Mouse (Mus musculus): ENCODE data around the gene Vps26c. TPM values are rescaled to one million over a fixed set of nuclear protein-coding genes. Genes with fewer than 3 reads are reported as not detected.

The Vps26c gene
- 10 to 100 TPM; 41.7 to 54.3 TPM for total RNA-seq (2023)

DNA sequence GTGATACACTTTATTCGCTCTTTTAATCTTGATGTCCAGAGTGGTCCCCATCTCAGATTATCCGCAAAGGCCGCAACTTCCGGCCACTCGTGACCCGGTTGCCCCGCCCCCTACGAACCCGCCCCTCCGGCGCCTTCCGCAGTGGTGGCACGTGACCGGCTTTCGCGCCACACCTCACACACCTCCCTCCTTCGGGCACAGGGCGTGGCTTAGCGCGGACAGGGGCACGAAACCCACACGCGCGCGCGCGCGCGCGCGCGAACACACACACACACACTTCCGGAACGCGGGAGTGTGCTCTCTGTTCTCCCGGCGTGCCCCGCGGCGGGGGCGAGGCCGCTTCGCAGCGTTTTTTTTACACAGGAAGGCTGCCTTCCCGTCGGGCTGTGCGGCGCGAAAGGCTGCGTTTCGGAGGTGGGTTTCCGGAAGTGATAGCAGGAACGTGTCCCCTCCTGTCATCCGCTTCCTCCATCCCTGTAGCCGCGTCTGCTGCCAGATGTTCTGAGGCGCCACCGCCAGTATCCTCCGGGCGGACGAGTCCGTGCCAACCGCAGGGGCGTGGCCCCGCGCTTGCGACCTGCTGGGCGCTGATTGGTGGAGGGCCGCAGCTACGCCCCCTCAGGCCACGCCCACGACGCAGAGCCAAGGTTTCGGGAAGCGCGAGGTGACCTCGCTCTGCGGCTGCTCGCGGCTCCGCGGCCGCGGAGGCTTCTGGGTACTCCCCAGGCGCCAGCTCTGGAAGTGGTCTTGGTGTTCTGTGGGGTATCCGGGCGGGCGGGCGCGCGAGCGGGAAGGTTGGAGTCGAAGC is at the start of gene Vps26c:
TSS of gene Vps26c (minus strand) at position 487 of the 808 bp plus-strand sequence.

DNA sequence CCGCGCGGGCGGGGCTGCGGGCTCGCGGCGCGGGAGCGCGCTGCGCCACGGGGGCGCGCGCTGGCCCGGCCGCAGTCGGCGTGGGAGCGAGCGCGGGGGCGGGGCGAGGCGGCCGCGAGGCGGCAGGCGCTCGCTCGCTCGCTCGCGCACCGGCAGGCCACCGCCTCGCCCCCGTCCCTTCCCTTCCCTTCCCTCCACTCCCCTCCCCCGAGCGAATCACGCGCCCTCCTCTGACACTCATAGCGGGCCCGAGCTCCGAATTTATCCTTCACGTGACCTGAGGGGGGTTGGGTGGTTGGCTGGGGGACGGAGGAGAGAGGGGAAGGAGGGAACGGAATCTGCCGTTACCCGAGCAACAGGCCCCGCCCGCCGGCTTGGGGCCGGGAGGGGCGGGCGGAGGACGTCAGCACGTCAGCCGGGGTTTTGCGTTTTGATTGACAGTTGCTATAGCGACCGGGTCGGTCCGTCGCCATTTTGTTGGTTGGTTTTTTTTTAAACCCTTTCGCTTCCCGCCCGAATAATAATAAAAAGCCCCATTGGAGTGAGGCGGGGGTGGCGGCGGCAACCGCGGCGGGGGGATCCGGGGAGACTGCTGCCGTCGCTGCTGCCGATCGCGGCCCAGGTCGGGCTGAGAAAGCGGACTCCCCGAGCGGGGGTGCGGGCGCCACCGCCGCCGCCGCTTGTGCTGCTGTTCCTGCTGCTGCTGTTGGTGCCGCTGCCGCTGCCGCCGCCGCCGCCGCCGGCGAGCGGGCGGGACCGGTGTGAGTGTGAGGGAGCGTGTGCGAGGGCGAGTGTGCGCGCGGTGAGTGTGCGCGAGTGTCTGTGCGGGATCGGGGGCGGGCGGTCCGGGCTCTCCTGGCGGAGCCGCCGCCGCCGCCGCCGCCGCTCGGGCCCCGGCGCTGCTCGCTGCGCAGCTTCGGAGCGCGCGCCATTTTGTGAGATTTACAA is 42.9 kb upstream of the Vps26c start, which contains the start of gene Dyrk1a:
TSS of gene Dyrk1a (plus strand) at position 782 of the 948 bp plus-strand sequence.

Other genes with a start within 250 kb of the Vps26c start
- 10 to 100 TPM; 19.4 to 29.5 TPM for gene Hlcs, start 213.3 kb downstream of the Vps26c start, total RNA-seq (2023)
- gene Ripply3, start 198.4 kb downstream of the Vps26c start, total RNA-seq (2023), result not detected
- gene Ttc3, start 156.2 kb downstream of the Vps26c start, total RNA-seq (2023), result 10 to 100 TPM; 18.3 to 22.9 TPM
- 10 to 100 TPM in 1 of 2 experiments, 1 to 10 TPM in 1; 8.1 to 11.0 TPM for gene Pigp, start 155.0 kb downstream of the Vps26c start, total RNA-seq (2023)
- gene Dyrk1a, start 43.2 kb upstream of the Vps26c start, total RNA-seq (2023), result 10 to 100 TPM; 77.3 to 79.2 TPM